Mouse (Mus musculus): ENCODE data around the gene Gtsf1l. TPM values are rescaled to one million over a fixed set of nuclear protein-coding genes. Genes with fewer than 3 reads are reported as not detected.

The Gtsf1l gene
- polyA plus RNA-seq, 1 experiment = not detected

- H3K4me3 ChIP-seq (replicated peaks) = no peak overlapping the region
- H3K9me3 ChIP-seq (ENCODE audit: control insufficient read depth, low read length) = no peaks in the 10 kb centered on the region
- TF ChIP-seq GATA1 (IDR thresholded peaks at IDR 0.05; ENCODE audit: low read length) = no peak
- no peak for TF ChIP-seq TAL1 (IDR thresholded peaks at IDR 0.05; ENCODE audit: low read length)
- peaks cover 100% of the 10 kb centered on the region for H3K36me3 ChIP-seq (ENCODE audit: control insufficient read depth)
- no peaks in the 10 kb centered on the region for H3K4me1 ChIP-seq (ENCODE audit: control insufficient read depth)
- no peaks in the 10 kb centered on the region for H3K27me3 ChIP-seq (ENCODE audit: control insufficient read depth)
These were observed 12.4 kb downstream of the Gtsf1l start for GRCm38 (mm10) chr2:163075234-163075633.

- Histone ChIP-seq H3K36me3 (ENCODE audit: control insufficient read depth) (peaks cover 100% of the 10 kb centered on the region), H3K9me3 (ENCODE audit: control insufficient read depth, low read length) (no peaks in the 10 kb centered on the region), H3K4me3 (replicated peaks) (no peak overlapping the region), H3K4me1 (ENCODE audit: control insufficient read depth) (no peaks in the 10 kb centered on the region), H3K27me3 (ENCODE audit: control insufficient read depth) (no peaks in the 10 kb centered on the region)
- TF ChIP-seq GATA1 (IDR thresholded peaks at IDR 0.05; ENCODE audit: low read length) (no peak), TAL1 (IDR thresholded peaks at IDR 0.05; ENCODE audit: low read length) (no peak)
These were observed 12.8 kb downstream of the Gtsf1l start for GRCm38 (mm10) chr2:163074808-163075207.

DNA sequence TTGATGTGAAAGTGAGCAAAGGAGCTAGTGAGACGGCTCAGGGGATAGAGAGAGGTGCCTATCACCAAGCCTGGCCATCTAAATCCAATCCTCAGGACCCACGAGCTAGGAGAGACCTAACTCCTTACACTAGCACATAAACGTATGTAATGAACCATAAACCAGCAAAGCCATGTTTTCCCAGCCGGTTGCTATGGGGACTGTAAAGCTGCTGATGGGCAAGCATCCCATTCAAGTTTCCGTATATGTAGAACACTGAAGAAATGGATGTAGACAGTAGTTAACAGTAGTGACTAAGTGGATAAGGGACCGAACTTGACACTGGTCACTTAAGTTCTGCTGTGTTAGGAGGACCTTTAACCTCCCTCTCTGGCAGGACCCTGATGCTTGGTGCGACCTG lies 13.6 kb downstream of the Gtsf1l start:
- no peak for TF ChIP-seq TAL1 (IDR thresholded peaks at IDR 0.05; ENCODE audit: low read length)
- TF ChIP-seq GATA1 (IDR thresholded peaks at IDR 0.05; ENCODE audit: low read length) = no peak
- H3K4me1 ChIP-seq (ENCODE audit: control insufficient read depth) = no peaks in the 10 kb centered on the region
- no peaks in the 10 kb centered on the region for H3K9me3 ChIP-seq (ENCODE audit: control insufficient read depth, low read length)
- H3K36me3 ChIP-seq (ENCODE audit: control insufficient read depth) = peaks cover 100% of the 10 kb centered on the region
- H3K27me3 ChIP-seq (ENCODE audit: control insufficient read depth) = no peaks in the 10 kb centered on the region
- no peak overlapping the region for H3K4me3 ChIP-seq (replicated peaks)

DNA sequence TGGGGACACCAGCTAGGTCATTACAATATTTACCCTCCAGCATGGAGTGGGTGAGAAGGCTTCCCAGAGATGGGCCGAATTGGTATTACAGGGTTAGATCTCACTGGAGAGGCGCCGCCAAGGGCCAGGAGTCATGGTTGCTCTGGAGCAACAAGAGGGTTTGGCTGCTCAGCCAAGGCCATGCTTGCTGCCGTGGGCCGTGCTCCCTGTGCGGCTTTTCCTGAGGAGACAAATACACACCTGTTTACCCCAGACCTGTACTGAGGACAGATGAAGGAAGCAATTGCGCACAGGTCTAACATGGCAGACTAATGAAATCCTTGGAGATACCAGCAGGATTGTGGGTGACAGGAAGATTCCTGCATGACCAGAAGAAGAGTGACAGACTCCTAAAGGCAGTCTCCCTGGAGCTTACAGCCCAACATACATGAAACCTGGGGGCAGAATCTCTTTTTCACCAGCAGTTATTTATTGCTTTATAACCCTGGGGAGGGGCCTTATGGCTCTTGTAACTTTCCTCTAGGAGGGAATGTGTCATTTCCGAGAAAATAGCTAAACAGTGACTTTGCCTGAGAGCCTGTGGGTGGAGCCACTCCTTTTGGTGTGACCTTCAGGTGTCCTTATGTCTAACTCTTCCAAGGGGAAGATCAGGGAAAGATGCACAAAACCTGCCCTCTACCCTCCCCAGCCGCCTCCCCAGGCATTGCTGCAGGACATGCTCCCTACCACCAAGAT lies 14.5 kb downstream of the Gtsf1l start:
- peaks cover 2% of the 10 kb centered on the region for H3K4me1 ChIP-seq (ENCODE audit: control insufficient read depth)
- TF ChIP-seq TAL1 (IDR thresholded peaks at IDR 0.05; ENCODE audit: low read length) = no peak
- TF ChIP-seq GATA1 (IDR thresholded peaks at IDR 0.05; ENCODE audit: low read length) = no peak
- peaks cover 100% of the 10 kb centered on the region for H3K36me3 ChIP-seq (ENCODE audit: control insufficient read depth)
- no peaks in the 10 kb centered on the region for H3K27me3 ChIP-seq (ENCODE audit: control insufficient read depth)
- no peaks in the 10 kb centered on the region for H3K9me3 ChIP-seq (ENCODE audit: control insufficient read depth, low read length)
- H3K4me3 ChIP-seq (replicated peaks) = no peak overlapping the region

DNA sequence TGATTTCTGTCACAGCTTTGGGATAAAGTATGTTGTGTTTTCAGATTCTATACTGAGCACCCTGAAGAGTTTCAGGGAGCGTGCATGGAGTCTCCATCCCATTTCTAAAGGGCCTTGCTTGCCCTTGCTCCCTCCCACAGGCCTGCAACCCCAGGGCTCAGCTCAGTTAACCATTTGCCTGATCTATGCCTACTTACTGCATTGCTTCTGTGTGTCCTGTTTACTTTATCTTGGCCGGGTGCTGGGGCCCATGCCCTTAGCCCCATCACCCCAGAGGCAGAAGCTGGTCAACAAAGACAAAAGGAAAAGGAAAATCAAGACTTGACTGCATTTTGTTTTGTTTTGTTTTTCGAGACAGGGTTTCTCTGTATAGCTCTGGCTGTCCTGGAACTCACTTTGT lies 16.1 kb downstream of the Gtsf1l start:
- Histone ChIP-seq H3K4me3 (replicated peaks) (no peak overlapping the region), H3K36me3 (ENCODE audit: control insufficient read depth) (peaks cover 100% of the 10 kb centered on the region), H3K9me3 (ENCODE audit: control insufficient read depth, low read length) (no peaks in the 10 kb centered on the region), H3K4me1 (ENCODE audit: control insufficient read depth) (peaks cover 4% of the 10 kb centered on the region), H3K27me3 (ENCODE audit: control insufficient read depth) (no peaks in the 10 kb centered on the region)
- TF ChIP-seq TAL1 (IDR thresholded peaks at IDR 0.05; ENCODE audit: low read length) = no peak

- Histone ChIP-seq H3K4me3 (replicated peaks) (no peak overlapping the region), H3K27me3 (ENCODE audit: control insufficient read depth) (no peaks in the 10 kb centered on the region), H3K36me3 (ENCODE audit: control insufficient read depth) (peaks cover 100% of the 10 kb centered on the region), H3K4me1 (ENCODE audit: control insufficient read depth) (peaks cover 7% of the 10 kb centered on the region), H3K9me3 (ENCODE audit: control insufficient read depth, low read length) (no peaks in the 10 kb centered on the region)
- TF ChIP-seq TAL1 (IDR thresholded peaks at IDR 0.05; ENCODE audit: low read length) = no peak
- no peak for TF ChIP-seq GATA1 (IDR thresholded peaks at IDR 0.05; ENCODE audit: low read length)
These were observed 17.4 kb downstream of the Gtsf1l start for GRCm38 (mm10) chr2:163070213-163070612.

GRCm38 (mm10) chr2:163067233-163067632 lies 20.4 kb downstream of the Gtsf1l start:
- Histone ChIP-seq H3K9me3 (ENCODE audit: control insufficient read depth, low read length) (no peaks in the 10 kb centered on the region), H3K27me3 (ENCODE audit: control insufficient read depth) (no peaks in the 10 kb centered on the region), H3K4me1 (ENCODE audit: control insufficient read depth) (peaks cover 7% of the 10 kb centered on the region), H3K36me3 (ENCODE audit: control insufficient read depth) (peaks cover 100% of the 10 kb centered on the region), H3K4me3 (replicated peaks) (no peak overlapping the region)
- no peak for TF ChIP-seq TAL1 (IDR thresholded peaks at IDR 0.05; ENCODE audit: low read length)

DNA sequence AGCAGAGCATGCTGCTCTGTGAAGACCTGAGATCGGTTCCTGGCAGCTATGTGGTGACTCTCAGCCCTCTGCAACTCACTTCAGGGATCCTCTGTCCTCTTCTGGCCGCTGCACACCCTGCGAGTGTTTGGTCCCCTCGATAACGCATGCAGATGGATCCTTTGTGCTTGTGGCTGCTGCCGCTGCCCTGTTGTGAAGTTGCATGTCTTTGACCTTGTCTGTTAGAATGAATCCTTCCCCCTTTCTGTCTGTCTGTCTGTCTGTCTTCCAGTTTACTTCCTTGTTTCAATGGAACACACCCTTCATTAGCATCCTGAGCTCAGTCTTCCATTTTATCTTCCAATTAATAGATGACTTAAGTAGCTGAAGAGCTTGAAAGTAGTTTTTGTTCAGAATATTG lies 21.3 kb downstream of the Gtsf1l start:
- Histone ChIP-seq H3K9me3 (ENCODE audit: control insufficient read depth, low read length) (no peaks in the 10 kb centered on the region), H3K27me3 (ENCODE audit: control insufficient read depth) (no peaks in the 10 kb centered on the region), H3K4me3 (replicated peaks) (no peak overlapping the region), H3K36me3 (ENCODE audit: control insufficient read depth) (peaks cover 100% of the 10 kb centered on the region), H3K4me1 (ENCODE audit: control insufficient read depth) (peaks cover 10% of the 10 kb centered on the region)
- no peak for TF ChIP-seq TAL1 (IDR thresholded peaks at IDR 0.05; ENCODE audit: low read length)
- no peak for TF ChIP-seq GATA1 (IDR thresholded peaks at IDR 0.05; ENCODE audit: low read length)

DNA sequence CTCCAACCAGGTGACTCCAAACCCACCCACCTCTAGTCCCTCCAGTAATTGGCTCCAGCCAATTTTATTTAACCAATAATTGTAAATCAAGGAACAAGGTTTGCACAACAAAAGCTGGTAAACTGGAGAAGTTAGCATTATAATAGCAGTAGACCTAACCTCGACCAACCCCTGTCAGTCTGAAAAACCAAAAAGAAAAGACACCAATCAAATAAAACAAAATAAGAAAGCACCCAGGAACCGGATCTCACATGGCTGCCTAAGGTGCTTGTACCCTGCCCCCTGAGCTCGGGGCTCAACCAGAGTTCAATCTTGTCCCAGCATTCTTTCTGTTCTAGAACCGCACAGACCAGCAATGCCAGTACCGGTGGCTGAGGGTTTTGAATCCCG lies 25.5 kb downstream of the Gtsf1l start:
- Histone ChIP-seq H3K4me3 (replicated peaks) (no peak overlapping the region), H3K4me1 (ENCODE audit: control insufficient read depth) (peaks cover 36% of the 10 kb centered on the region), H3K36me3 (ENCODE audit: control insufficient read depth) (peaks cover 99% of the 10 kb centered on the region), H3K9me3 (ENCODE audit: control insufficient read depth, low read length) (no peaks in the 10 kb centered on the region), H3K27me3 (ENCODE audit: control insufficient read depth) (no peaks in the 10 kb centered on the region)
- TF ChIP-seq TAL1 (IDR thresholded peaks at IDR 0.05; ENCODE audit: low read length) (no peak), GATA1 (IDR thresholded peaks at IDR 0.05; ENCODE audit: low read length) (no peak)
